Mouse (Mus musculus): ENCODE measurements around the gene Galk1. TPM values are rescaled to one million over a fixed set of nuclear protein-coding genes. Genes with fewer than 3 reads are reported as not detected.
A peak's percentile ranks its signal among the peaks of the same experiment; 100 is the strongest.

Galk1 gene
- total and polyA plus RNA-seq, 3 experiments = 253 to 326 TPM; not detected in 1

DNA sequence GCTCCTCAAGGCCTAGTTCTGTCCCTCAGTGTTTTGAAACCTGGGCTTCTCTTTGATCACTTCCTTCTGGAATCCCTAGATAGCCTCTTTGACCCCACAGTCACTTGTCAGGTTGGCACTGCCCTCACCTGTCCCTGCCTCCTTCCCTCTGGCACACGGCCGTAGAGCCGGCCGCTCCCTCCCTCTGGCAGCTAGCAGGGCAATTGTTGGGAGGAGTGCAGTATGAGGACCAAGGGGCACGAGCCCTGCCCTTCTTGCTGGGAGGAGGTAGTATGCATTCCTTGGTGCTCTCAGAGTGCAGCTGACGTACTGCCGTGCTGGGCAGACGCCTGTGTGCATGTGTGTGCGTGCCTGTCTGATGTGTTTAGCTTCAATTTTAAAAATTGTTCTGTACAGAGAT is 48.1 kb upstream of the Galk1 start:
- Histone ChIP-seq H3K9ac (ENCODE audit: control insufficient read depth, low read depth, low read length, poor library complexity, severe bottlenecking) (no peak overlapping the region), H3K4me1 (ENCODE audit: control insufficient read depth in 1 of 2, insufficient read depth in 2 of 2, low read length in 2 of 2) (peaks cover 16 to 28% of the 10 kb centered on the region in 2 experiments), H3K4me3 (ENCODE audit: control insufficient read depth in 1 of 2, insufficient read depth in 1 of 2, low read depth in 2 of 2, low read length in 2 of 2) (no peak overlapping the region), H3K79me2 (ENCODE audit: control insufficient read depth, insufficient read depth, low read length, poor library complexity) (no peaks in the 10 kb centered on the region), H3K27ac (ENCODE audit: control insufficient read depth, low read depth, low read length) (no peak overlapping the region), H3K27me3 (ENCODE audit: control insufficient read depth in 1 of 2, insufficient read depth in 2 of 2, low read length in 2 of 2) (no peaks in the 10 kb centered on the region), H3K36me3 (ENCODE audit: control insufficient read depth in 1 of 2, insufficient read depth in 2 of 2, low read length in 2 of 2) (peaks cover 12 to 24% of the 10 kb centered on the region in 2 experiments), H3K9me3 (replicated peaks; ENCODE audit: insufficient read depth, low read length) (no peaks in the 10 kb centered on the region)
- TF ChIP-seq KAT2A (conservative IDR thresholded peaks at IDR 0.05; ENCODE audit: low read depth, low read length) = no peak
- peak; percentile 20; the same call in 1 of the 2 replicates for TF ChIP-seq POLR2AphosphoS2 (IDR thresholded peaks at IDR 0.05; ENCODE audit: low read length)
- no peak for TF ChIP-seq MAX (IDR thresholded peaks at IDR 0.05; ENCODE audit: low read length)
- no peak for DNase-seq (ENCODE audit: low read depth, low spot score)

DNA sequence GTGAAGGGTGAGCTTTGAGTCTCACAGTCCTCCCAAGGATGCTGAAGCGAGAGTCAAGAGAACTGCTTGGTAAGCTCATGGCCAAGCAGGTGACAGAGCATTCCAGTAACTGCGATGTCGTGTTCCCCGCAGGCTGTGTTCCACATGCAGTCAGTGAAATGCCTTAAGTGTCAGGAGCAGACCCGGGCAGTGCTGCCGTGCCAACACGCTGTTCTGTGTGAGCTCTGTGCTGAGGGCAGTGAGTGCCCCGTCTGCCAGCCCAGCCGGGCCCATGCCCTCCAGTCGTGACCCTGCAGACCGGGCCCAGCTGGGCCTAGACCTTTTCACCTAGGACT is 47.1 kb upstream of the Galk1 start:
- no peak overlapping the region for H3K9ac ChIP-seq (ENCODE audit: control insufficient read depth, low read depth, low read length, poor library complexity, severe bottlenecking)
- no peak overlapping the region for H3K4me3 ChIP-seq (ENCODE audit: control insufficient read depth in 1 of 2, insufficient read depth in 1 of 2, low read depth in 2 of 2, low read length in 2 of 2)
- H3K27ac ChIP-seq (ENCODE audit: control insufficient read depth, low read depth, low read length) = no peak overlapping the region
- H3K27me3 ChIP-seq (ENCODE audit: control insufficient read depth in 1 of 2, insufficient read depth in 2 of 2, low read length in 2 of 2) = no peaks in the 10 kb centered on the region
- TF ChIP-seq POLR2A (IDR thresholded peaks at IDR 0.05; ENCODE audit: control insufficient read depth in 1 of 2, insufficient read depth in 1 of 2, low read depth in 1 of 2, low read length in 2 of 2, poor library complexity in 1 of 2) (0 out of 4 replicates have a peak, but pooled peaks of 1 of the 2 experiments have one; percentile 26), ZKSCAN1 (IDR thresholded peaks at IDR 0.05; ENCODE audit: low read depth, low read length) (no peak)
- H3K79me2 ChIP-seq (ENCODE audit: control insufficient read depth, insufficient read depth, low read length, poor library complexity) = no peaks in the 10 kb centered on the region
- H3K36me3 ChIP-seq (ENCODE audit: control insufficient read depth in 1 of 2, insufficient read depth in 2 of 2, low read length in 2 of 2) = peaks cover 18 to 26% of the 10 kb centered on the region in 2 experiments
- no peaks in the 10 kb centered on the region for H3K9me3 ChIP-seq (replicated peaks; ENCODE audit: insufficient read depth, low read length)
- no peak for DNase-seq (ENCODE audit: low read depth, low spot score)
- peaks cover 16 to 31% of the 10 kb centered on the region in 2 experiments for H3K4me1 ChIP-seq (ENCODE audit: control insufficient read depth in 1 of 2, insufficient read depth in 2 of 2, low read length in 2 of 2)

DNA sequence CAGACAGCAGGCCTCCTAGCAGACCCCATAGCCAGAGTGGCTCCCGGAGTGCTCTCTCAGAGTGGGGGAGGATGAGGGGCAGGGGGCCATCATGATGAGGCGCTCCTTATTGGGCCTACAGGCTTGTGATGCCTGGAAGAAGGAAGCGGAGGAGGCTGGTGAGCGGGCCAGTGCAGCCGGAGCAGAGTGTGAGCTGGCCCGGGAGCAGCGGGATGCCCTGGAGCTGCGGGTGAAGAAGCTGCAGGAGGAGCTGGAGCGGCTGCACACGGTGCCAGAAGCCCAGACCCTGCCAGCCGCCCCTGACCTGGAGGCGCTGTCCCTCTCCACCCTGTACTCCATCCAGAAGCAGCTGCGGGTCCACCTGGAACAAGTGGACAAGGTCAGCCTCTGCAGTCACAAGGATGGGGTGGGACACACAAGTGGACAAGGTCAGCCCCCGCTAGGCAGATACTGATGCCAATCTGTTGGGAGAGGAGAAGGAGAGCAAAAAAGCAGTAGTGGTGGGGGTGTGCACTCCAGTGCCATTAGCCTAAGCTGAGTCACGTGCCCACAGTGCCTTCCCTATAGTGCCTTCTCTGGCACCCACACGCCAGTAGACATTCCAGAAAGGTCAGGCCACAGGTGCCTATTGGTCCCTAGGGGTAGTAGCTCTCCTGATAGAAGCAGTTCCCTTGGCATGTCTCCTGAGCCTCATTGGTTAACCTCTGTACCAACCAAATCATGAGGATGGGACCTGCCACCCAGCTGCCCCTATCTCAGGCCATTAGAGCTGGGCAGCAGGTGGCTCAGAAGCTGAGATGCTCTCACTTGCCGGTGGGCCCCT is 46.6 kb upstream of the Galk1 start:
- Histone ChIP-seq H3K36me3 (ENCODE audit: control insufficient read depth in 1 of 2, insufficient read depth in 2 of 2, low read length in 2 of 2) (peaks cover 23 to 26% of the 10 kb centered on the region in 2 experiments), H3K9ac (ENCODE audit: control insufficient read depth, low read depth, low read length, poor library complexity, severe bottlenecking) (no peak overlapping the region), H3K27ac (ENCODE audit: control insufficient read depth, low read depth, low read length) (no peak overlapping the region), H3K4me1 (ENCODE audit: control insufficient read depth in 1 of 2, insufficient read depth in 2 of 2, low read length in 2 of 2) (peaks cover 16 to 33% of the 10 kb centered on the region in 2 experiments), H3K27me3 (ENCODE audit: control insufficient read depth in 1 of 2, insufficient read depth in 2 of 2, low read length in 2 of 2) (no peaks in the 10 kb centered on the region), H3K4me3 (ENCODE audit: control insufficient read depth in 1 of 2, insufficient read depth in 1 of 2, low read depth in 2 of 2, low read length in 2 of 2) (no peak overlapping the region), H3K9me3 (replicated peaks; ENCODE audit: insufficient read depth, low read length) (no peaks in the 10 kb centered on the region), H3K79me2 (ENCODE audit: control insufficient read depth, insufficient read depth, low read length, poor library complexity) (no peaks in the 10 kb centered on the region)
- no peak for DNase-seq (ENCODE audit: low read depth, low spot score)
- TF ChIP-seq MXI1 (IDR thresholded peaks at IDR 0.05; ENCODE audit: low read depth, low read length) (no peak), HCFC1 (IDR thresholded peaks at IDR 0.05; ENCODE audit: low read depth, low read length) (no peak), CTCF (IDR thresholded peaks at IDR 0.05 in 2 of 3, conservative IDR thresholded peaks at IDR 0.05 in 1 of 3; ENCODE audit: control insufficient read depth in 1 of 3, insufficient read depth in 1 of 3, low read depth in 2 of 3, low read length in 3 of 3, poor library complexity in 1 of 3, severe bottlenecking in 1 of 3) (no peak), KAT2A (conservative IDR thresholded peaks at IDR 0.05; ENCODE audit: low read depth, low read length) (no peak), GABPA (IDR thresholded peaks at IDR 0.05; ENCODE audit: low read depth, low read length) (no peak), BHLHE40 (IDR thresholded peaks at IDR 0.05; ENCODE audit: borderline replicate concordance, low read depth, low read length) (no peak), TCF12 (IDR thresholded peaks at IDR 0.05; ENCODE audit: low read depth, low read length) (no peak), ZC3H11A (IDR thresholded peaks at IDR 0.05; ENCODE audit: low read depth, low read length) (no peak), SIN3A (IDR thresholded peaks at IDR 0.05; ENCODE audit: low read length) (no peak), MAZ (IDR thresholded peaks at IDR 0.05; ENCODE audit: low read depth, low read length) (no peak), USF2 (IDR thresholded peaks at IDR 0.05; ENCODE audit: borderline replicate concordance in 1 of 2, insufficient read depth in 1 of 2, low read depth in 1 of 2, low read length in 2 of 2) (no peak), ETS1 (IDR thresholded peaks at IDR 0.05; ENCODE audit: low read depth, low read length) (no peak), E2F4 (IDR thresholded peaks at IDR 0.05; ENCODE audit: borderline replicate concordance, low read depth, low read length) (no peak), NRF1 (IDR thresholded peaks at IDR 0.05; ENCODE audit: insufficient read depth, low read depth, low read length, poor library complexity, severe bottlenecking) (no peak)
